ENCODE assay signal across 8 mouse cellular contexts in the genomic region with DNA sequence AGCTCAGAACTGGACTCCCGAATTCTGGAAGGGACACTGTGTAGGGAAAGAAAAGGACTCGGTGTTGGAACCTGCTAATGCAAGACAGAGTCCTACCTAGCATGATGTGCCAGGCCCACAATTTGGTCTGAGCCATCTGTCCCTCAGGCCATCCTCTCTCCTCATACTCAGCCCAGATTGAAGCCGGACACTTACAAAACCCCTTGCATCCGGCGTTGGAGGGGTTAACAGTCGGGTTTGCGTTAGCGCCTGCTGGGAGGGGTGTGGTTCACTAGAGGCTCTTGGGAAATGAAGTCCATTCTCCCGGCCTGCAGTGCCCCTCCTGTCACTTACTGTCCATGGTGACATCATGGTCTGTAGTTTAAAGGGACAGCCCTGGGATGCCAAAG. TPM values are rescaled to one million over a fixed set of nuclear protein-coding genes. Genes with fewer than 3 reads are reported as not detected.
DNase-seq lines count a peak whose midpoint lies in the region; ATAC-seq lines count a peak whose summit lies in the region.

No protein-coding gene starts in this region.

- H3K27ac ChIP-seq in hindbrain, embryonic 16.5 days (ENCODE audit: low read depth, low read length): peak overlapping the region; percentile 86
- H3K27ac ChIP-seq in macrophage: peak overlapping the region; percentile 92

- peaks cover 10% of the 10 kb centered on the region for H3K36me3 ChIP-seq in hindbrain, embryonic 16.5 days (ENCODE audit: control insufficient read depth, insufficient read depth, low read length)
- peaks cover 16% of the 10 kb centered on the region; the same call in 1 of the 2 replicates for H3K36me3 ChIP-seq in macrophage (ENCODE audit: inconsistent target)

- H3K4me3 ChIP-seq in hindbrain, embryonic 16.5 days (ENCODE audit: low read length): peak overlapping the region; percentile 61
- H3K4me3 ChIP-seq in macrophage (ENCODE audit: inconsistent target): peak overlapping the region; percentile 57

- H3K4me1 ChIP-seq in hindbrain, embryonic 16.5 days (ENCODE audit: control insufficient read depth, insufficient read depth, low read depth, low read length): peaks cover 16% of the 10 kb centered on the region

- WGBS in hindbrain, embryonic 16.5 days: 0% methylated on average over 9 of the region's 9 CpGs
- WGBS in macrophage (ENCODE audit: missing documents): 0% methylated on average over 9 of the region's 9 CpGs

- no peaks in the 10 kb centered on the region for H3K27me3 ChIP-seq in hindbrain, embryonic 16.5 days (replicated peaks; ENCODE audit: control insufficient read depth, insufficient read depth, low read length)

- no peaks in the 10 kb centered on the region for H3K79me2 ChIP-seq in macrophage (ENCODE audit: inconsistent target)

- H3K4me2 ChIP-seq in hindbrain, embryonic 16.5 days (ENCODE audit: low read length): peak overlapping the region; percentile 78

- H3K9me3 ChIP-seq in hindbrain, embryonic 16.5 days (ENCODE audit: control insufficient read depth, low read length): no peaks in the 10 kb centered on the region

- ATAC-seq in hindbrain, embryonic 16.5 days: peak; percentile 88

- peak; percentile 72 for DNase-seq in T-cell, adult 2 months (ENCODE audit: low spot score)
- DNase-seq in cerebellum, postnatal 4 days (ENCODE audit: low spot score in 2 of 2): peak; percentile 74 to 91
- peak; percentile 94 for DNase-seq in gastrocnemius, adult 18-20 months (ENCODE audit: low spot score)
- DNase-seq in left cerebral cortex, adult 18-20 months (ENCODE audit: low spot score in 2 of 2): peak; percentile 85 to 91
- peak; percentile 94 for DNase-seq in right cerebral cortex, adult 18-20 months
- peak; percentile 63 for DNase-seq in urinary bladder, postnatal 10 days (ENCODE audit: low spot score)

- H3K9ac ChIP-seq in hindbrain, embryonic 16.5 days (ENCODE audit: low read depth, low read length): peak overlapping the region; percentile 80

RNA-seq across cellular contexts. Expression of a gene that starts 0.4 kb away (rescaled TPM):
- total RNA-seq in gastrocnemius, adult 18-20 months (2021): 10 to 100 TPM; 34.9 to 38.2 TPM
- polyA plus RNA-seq in hindbrain, embryonic 16.5 days (2015; fragmentation: Nextera tagmentation; extraction: Ambion mirVana): 161 and 167 TPM in 2 replicates
- total RNA-seq in left cerebral cortex, adult 18-20 months (2021): 100 to 1,000 TPM; 152 to 158 TPM
- 10 to 100 TPM; 11.5 to 64.1 (median 27.1) TPM for total RNA-seq in macrophage (2018; cell fraction: chromatin; rRNA removed)
- 10 to 100 TPM; 12.1 to 21.9 (median 17.3) TPM for total RNA-seq in macrophage (2018; cell fraction: cytosol; rRNA removed)
- total RNA-seq in macrophage (2018; cell fraction: nucleus; rRNA removed): 10 to 100 TPM in 25 of 26 experiments, 1 to 10 TPM in 1; 9.2 to 51.7 (median 18.5) TPM
- 11.2 to 16.0 TPM (median 14.6 TPM) in 3 replicates for polyA plus RNA-seq in macrophage (2018)

RNA-seq across cellular contexts. Expression of a gene that starts 5.4 kb away (rescaled TPM):
- 10 to 100 TPM; 16.7 to 20.0 TPM for total RNA-seq in gastrocnemius, adult 18-20 months (2021)
- polyA plus RNA-seq in hindbrain, embryonic 16.5 days (2015; fragmentation: Nextera tagmentation; extraction: Ambion mirVana): 11.7 and 16.7 TPM in 2 replicates
- total RNA-seq in left cerebral cortex, adult 18-20 months (2021): 10 to 100 TPM; 31.5 to 33.9 TPM
- 100 to 1,000 TPM in 4 of 26 experiments, 10 to 100 TPM in 22; 17.5 to 129 (median 52.1) TPM for total RNA-seq in macrophage (2018; cell fraction: chromatin; rRNA removed)
- total RNA-seq in macrophage (2018; cell fraction: cytosol; rRNA removed): 10 to 100 TPM in 23 of 26 experiments, 1 to 10 TPM in 3; 8.3 to 21.6 (median 12.5) TPM
- total RNA-seq in macrophage (2018; cell fraction: nucleus; rRNA removed): 10 to 100 TPM; 14.1 to 89.1 (median 25.2) TPM
- polyA plus RNA-seq in macrophage (2018): 8.9 to 17.0 TPM (median 9.9 TPM) in 3 replicates

RNA-seq across cellular contexts. Expression of a gene that starts 9.9 kb away (rescaled TPM):
- total RNA-seq in gastrocnemius, adult 18-20 months (2021): not detected
- not detected in 2 replicates for polyA plus RNA-seq in hindbrain, embryonic 16.5 days (2015; fragmentation: Nextera tagmentation; extraction: Ambion mirVana)
- total RNA-seq in left cerebral cortex, adult 18-20 months (2021): not detected
- 1 to 10 TPM in 8 of 26 experiments, under 1 TPM in 1, not detected in 17; 0.97 to 2.7 (median 1.6) TPM for total RNA-seq in macrophage (2018; cell fraction: chromatin; rRNA removed)
- total RNA-seq in macrophage (2018; cell fraction: cytosol; rRNA removed): not detected
- total RNA-seq in macrophage (2018; cell fraction: nucleus; rRNA removed): 1 to 10 TPM in 7 of 26 experiments, under 1 TPM in 1, not detected in 18; 0.82 to 2.5 (median 1.7) TPM
- not detected in 3 replicates for polyA plus RNA-seq in macrophage (2018)

RNA-seq across cellular contexts. Expression of a gene that starts 40.5 kb away (rescaled TPM):
- total RNA-seq in gastrocnemius, adult 18-20 months (2021): 10 to 100 TPM; 30.2 to 40.3 TPM
- 105 and 113 TPM in 2 replicates for polyA plus RNA-seq in hindbrain, embryonic 16.5 days (2015; fragmentation: Nextera tagmentation; extraction: Ambion mirVana)
- total RNA-seq in left cerebral cortex, adult 18-20 months (2021): 10 to 100 TPM; 36.8 to 39.0 TPM
- 1,000 to 10,000 TPM in 4 of 26 experiments, 100 to 1,000 TPM in 20, 10 to 100 TPM in 2; 36.6 to 1,396 (median 780) TPM for total RNA-seq in macrophage (2018; cell fraction: chromatin; rRNA removed)
- total RNA-seq in macrophage (2018; cell fraction: cytosol; rRNA removed): 100 to 1,000 TPM in 20 of 26 experiments, 10 to 100 TPM in 6; 47.9 to 723 (median 253) TPM
- 1,000 to 10,000 TPM in 5 of 26 experiments, 100 to 1,000 TPM in 20, 10 to 100 TPM in 1; 56.7 to 1,172 (median 683) TPM for total RNA-seq in macrophage (2018; cell fraction: nucleus; rRNA removed)
- polyA plus RNA-seq in macrophage (2018): 42.9 to 146 TPM (median 81.6 TPM) in 3 replicates

RNA-seq across cellular contexts. Expression of a gene that starts 51.9 kb away (rescaled TPM):
- total RNA-seq in gastrocnemius, adult 18-20 months (2021): not detected
- 0.10 TPM in 1 of 2 replicates, not detected in the other for polyA plus RNA-seq in hindbrain, embryonic 16.5 days (2015; fragmentation: Nextera tagmentation; extraction: Ambion mirVana)
- under 1 TPM in 1 of 2 experiments, not detected in 1; 0.37 TPM for total RNA-seq in left cerebral cortex, adult 18-20 months (2021)
- 10 to 100 TPM in 3 of 26 experiments, 1 to 10 TPM in 12, under 1 TPM in 6, not detected in 5; 0.55 to 11.3 (median 5.0) TPM for total RNA-seq in macrophage (2018; cell fraction: chromatin; rRNA removed)
- 1 to 10 TPM in 11 of 26 experiments, under 1 TPM in 8, not detected in 7; 0.09 to 2.2 (median 1.1) TPM for total RNA-seq in macrophage (2018; cell fraction: cytosol; rRNA removed)
- total RNA-seq in macrophage (2018; cell fraction: nucleus; rRNA removed): 1 to 10 TPM in 15 of 26 experiments, under 1 TPM in 5, not detected in 6; 0.35 to 8.7 (median 5.0) TPM
- 0.11 TPM in 1 of 3 replicates, not detected in the others for polyA plus RNA-seq in macrophage (2018)

Comparison
In these comparisons a context has a peak if more than half of its experiments do, and no peak if none do; other contexts are left out.
1. Peak in every context shown above with its lines: DNase-seq, ATAC-seq, H3K4me3 ChIP-seq and H3K27ac ChIP-seq.